Mouse (Mus musculus) lung, postnatal 0 days (tissue): ENCODE measurements around the gene Olfr266. TPM values are rescaled to one million over a fixed set of nuclear protein-coding genes. Genes with fewer than 3 reads are reported as not detected.

ENCODE experiments used
- ATAC-seq: fragments of 200-750 bp; cut with Nextera tagmentation; 2 replicates; pipeline ENCODE4 v1.8.0; 2017; ENCODE audit warnings: moderate library complexity
- DNase-seq: peaks from one replicate; pipeline ENCODE4 v3.0.0-alpha.2; 2016; ENCODE audit warnings: low spot score
- H3K27ac ChIP-seq: fragments of 300-500 bp; sonication (generic); 2 replicates; pipeline ENCODE4 v1.5.1; 2014; ENCODE audit warnings: antibody characterized with exemption, mild to moderate bottlenecking, low read length, mixed read lengths
- H3K27me3 ChIP-seq: fragments of 300-500 bp; sonication (generic); replicated peaks from 2 replicates; pipeline ENCODE4 v1.6.1; 2014; ENCODE audit warnings: low read length, mixed read lengths; ENCODE audit not compliant: insufficient read depth
- H3K36me3 ChIP-seq: fragments of 300-500 bp; sonication (generic); 2 replicates; pipeline ENCODE4 v1.6.1; 2014; ENCODE audit warnings: low read length, mixed read lengths; ENCODE audit not compliant: insufficient read depth
- H3K4me1 ChIP-seq: fragments of 300-500 bp; sonication (generic); 2 replicates; pipeline ENCODE4 v1.6.1; 2014; ENCODE audit warnings: antibody characterized with exemption, low read depth, low read length, mixed read lengths; ENCODE audit not compliant: insufficient read depth
- H3K4me2 ChIP-seq: fragments of 300-500 bp; sonication (generic); replicated peaks from 2 replicates; pipeline ENCODE4 v1.6.1; 2014; ENCODE audit warnings: low read depth, mild to moderate bottlenecking, low read length, moderate library complexity, mixed read lengths
- H3K4me3 ChIP-seq: fragments of 300-500 bp; sonication (generic); 2 replicates; pipeline ENCODE4 v1.5.1; 2014; ENCODE audit warnings: low read depth, low read length
- H3K9ac ChIP-seq: fragments of 300-500 bp; sonication (generic); replicated peaks from 2 replicates; pipeline ENCODE4 v1.6.1; 2014; ENCODE audit warnings: low read depth, mild to moderate bottlenecking
- H3K9me3 ChIP-seq: fragments of 300-500 bp; sonication (generic); 2 replicates; pipeline ENCODE4 v1.6.1; 2016; ENCODE audit warnings: low read length, mixed read lengths
- CTCF ChIP-seq: IDR thresholded peaks from 2 replicates; pipeline ENCODE4 v1.5.1; 2016; ENCODE audit warnings: antibody characterized with exemption, mild to moderate bottlenecking
- EP300 ChIP-seq: IDR thresholded peaks from 2 replicates; pipeline ENCODE4 v1.6.1; 2016; ENCODE audit warnings: antibody characterized with exemption, mild to moderate bottlenecking, control low read depth
- WGBS: fragments of 180-500 bp; shearing (Covaris S2); extraction: QIAGEN DNeasy Blood & Tissue Kit; methylation state at CpG from one replicate; pipeline ENCODE4 v1.1.7; 2014; 5-methylcytosine and 5-hydroxymethylcytosine counted together
- polyA plus RNA-seq: library from polyadenylated mRNA; unstranded; fragments of >200 nt; fragmentation: Nextera tagmentation; extraction: Ambion mirVana; gene quantifications from 2 replicates; pipeline ENCODE4 v1.2.1, GENCODE M21; 2015

Gene Olfr266
- polyA plus RNA-seq, 1 experiment from 2014 or later, result not detected

- no peaks in the 10 kb centered on the region for H3K9me3 ChIP-seq
- peak; percentile 59 for DNase-seq
- WGBS, result 70% methylated on average over 2 of the region's 2 CpGs
- no peaks in the 10 kb centered on the region for H3K4me1 ChIP-seq
- H3K9ac ChIP-seq, result no peak within 1 kb of the TSS
- H3K36me3 ChIP-seq, result no peaks in the 10 kb centered on the region
- H3K27ac ChIP-seq, result no peak within 1 kb of the TSS
- no peaks in the 10 kb centered on the region for H3K27me3 ChIP-seq
- no peak within 1 kb of the TSS for H3K4me3 ChIP-seq
- TF ChIP-seq EP300 (no peak), CTCF (no peak)
- ATAC-seq, result no peak
- no peak within 1 kb of the TSS for H3K4me2 ChIP-seq
Observed at GRCm38 (mm10) chr3:106789930-106790329, 36.2 kb downstream of the Olfr266 start, which contains the start of gene Cd53. Gene Cd53 (minus strand): TSS chr3:106790149.

- 46% methylated on average over 2 of the region's 2 CpGs for WGBS
- Histone ChIP-seq H3K4me2 (no peak overlapping the region), H3K9me3 (no peaks in the 10 kb centered on the region), H3K4me3 (no peak overlapping the region), H3K27ac (no peak overlapping the region), H3K27me3 (no peaks in the 10 kb centered on the region), H3K9ac (no peak overlapping the region), H3K36me3 (no peaks in the 10 kb centered on the region), H3K4me1 (no peaks in the 10 kb centered on the region)
- DNase-seq, result no peak
- TF ChIP-seq CTCF (no peak), EP300 (no peak)
- ATAC-seq, result no peak
Observed at GRCm38 (mm10) chr3:106788440-106788887, 37.6 kb downstream of the Olfr266 start.

- Histone ChIP-seq H3K9me3 (no peaks in the 10 kb centered on the region), H3K4me3 (no peak overlapping the region), H3K27ac (no peak overlapping the region), H3K9ac (no peak overlapping the region), H3K36me3 (no peaks in the 10 kb centered on the region), H3K4me2 (no peak overlapping the region), H3K4me1 (no peaks in the 10 kb centered on the region), H3K27me3 (no peaks in the 10 kb centered on the region)
- ATAC-seq (no peak), DNase-seq (peak; percentile 12)
- TF ChIP-seq EP300 (no peak), CTCF (no peak)
Observed at GRCm38 (mm10) chr3:106787972-106788371, 38.1 kb downstream of the Olfr266 start.

DNA sequence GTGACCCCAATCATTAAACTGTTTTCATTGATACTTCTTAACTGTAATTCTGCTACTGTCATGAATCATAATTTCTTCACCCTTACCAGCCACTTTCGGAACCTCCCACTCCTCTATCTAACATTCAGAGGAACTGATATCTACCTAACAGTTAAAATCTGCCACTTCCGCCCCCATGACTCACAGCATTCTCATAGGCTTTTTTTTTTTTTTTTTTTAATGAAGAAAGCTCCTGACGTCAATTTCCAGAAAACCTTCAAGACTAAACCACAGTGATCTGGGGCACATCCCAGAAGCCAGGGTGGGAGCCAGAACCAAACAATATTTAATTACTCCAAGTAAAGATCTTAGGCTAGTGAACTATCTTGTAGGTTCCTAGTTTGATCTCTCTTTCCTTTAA, 41.0 kb downstream of the Olfr266 start:
- H3K36me3 ChIP-seq, result no peaks in the 10 kb centered on the region
- no peak overlapping the region for H3K27ac ChIP-seq
- 70% methylated on average over 3 of the region's 3 CpGs for WGBS
- TF ChIP-seq CTCF (no peak), EP300 (no peak)
- H3K9me3 ChIP-seq, result no peaks in the 10 kb centered on the region
- ATAC-seq, result no peak
- no peak for DNase-seq
- H3K27me3 ChIP-seq, result no peaks in the 10 kb centered on the region
- H3K4me2 ChIP-seq, result no peak overlapping the region
- no peaks in the 10 kb centered on the region for H3K4me1 ChIP-seq
- H3K4me3 ChIP-seq, result no peak overlapping the region
- H3K9ac ChIP-seq, result no peak overlapping the region

- WGBS, result 84% methylated on average over 1 of the region's 1 CpGs
- H3K27ac ChIP-seq, result no peak overlapping the region
- no peak for TF ChIP-seq CTCF
- no peak for TF ChIP-seq EP300
- H3K4me1 ChIP-seq, result no peaks in the 10 kb centered on the region
- DNase-seq (no peak), ATAC-seq (no peak)
- H3K9ac ChIP-seq, result no peak overlapping the region
- no peak overlapping the region for H3K4me2 ChIP-seq
- H3K36me3 ChIP-seq, result no peaks in the 10 kb centered on the region
- no peak overlapping the region for H3K4me3 ChIP-seq
- no peaks in the 10 kb centered on the region for H3K9me3 ChIP-seq
- no peaks in the 10 kb centered on the region for H3K27me3 ChIP-seq
Observed at GRCm38 (mm10) chr3:106771834-106772233, 54.3 kb downstream of the Olfr266 start.

Other genes with a start within 250 kb of the Olfr266 start
- gene Lrif1, start 141.3 kb downstream of the Olfr266 start, polyA plus RNA-seq, result 18.8 and 20.6 TPM in 2 replicates
- 30.9 and 31.2 TPM in 2 replicates for gene Cd53, start 36.1 kb downstream of the Olfr266 start, polyA plus RNA-seq
- 2.7 and 4.2 TPM in 2 replicates for gene Kcna3, start 209.9 kb upstream of the Olfr266 start, polyA plus RNA-seq